Mouse (Mus musculus): Measurements from ENCODE around the gene Fam166b. TPM values are rescaled to one million over a fixed set of nuclear protein-coding genes. Genes with fewer than 3 reads are reported as not detected.

Gene Fam166b
- polyA plus RNA-seq (2015; fragmentation: Nextera tagmentation; extraction: Ambion mirVana) = 0.30 and 0.50 TPM in 2 replicates

GRCm38 (mm10) chr4:43428946-43429345 is at the start of gene Fam166b:
Gene Fam166b (minus strand): TSS chr4:43429134.
- H3K4me1 ChIP-seq (ENCODE audit: insufficient read depth, low read length) = peaks cover 16% of the 10 kb centered on the region
- H3K9me3 ChIP-seq (ENCODE audit: low read length) = no peaks in the 10 kb centered on the region
- WGBS = 7% methylated on average over 10 of the region's 10 CpGs
- peak within 1 kb of the TSS; percentile 40 for H3K4me2 ChIP-seq (replicated peaks; ENCODE audit: low read depth, low read length)
- peak within 1 kb of the TSS; percentile 16 for H3K4me3 ChIP-seq (ENCODE audit: low read length)
- peak within 1 kb of the TSS; percentile 2; the same call in 1 of the 2 replicates for H3K27ac ChIP-seq (ENCODE audit: low read length)
- H3K36me3 ChIP-seq (ENCODE audit: insufficient read depth, low read length) = peaks cover 28% of the 10 kb centered on the region
- peaks cover 22% of the 10 kb centered on the region for H3K27me3 ChIP-seq (ENCODE audit: insufficient read depth, low read length)
- H3K9ac ChIP-seq (replicated peaks; ENCODE audit: low read length) = peak within 1 kb of the TSS; percentile 50
- peak; percentile 50 for ATAC-seq (ENCODE audit: low FRiP score, low TSS enrichment)

DNA sequence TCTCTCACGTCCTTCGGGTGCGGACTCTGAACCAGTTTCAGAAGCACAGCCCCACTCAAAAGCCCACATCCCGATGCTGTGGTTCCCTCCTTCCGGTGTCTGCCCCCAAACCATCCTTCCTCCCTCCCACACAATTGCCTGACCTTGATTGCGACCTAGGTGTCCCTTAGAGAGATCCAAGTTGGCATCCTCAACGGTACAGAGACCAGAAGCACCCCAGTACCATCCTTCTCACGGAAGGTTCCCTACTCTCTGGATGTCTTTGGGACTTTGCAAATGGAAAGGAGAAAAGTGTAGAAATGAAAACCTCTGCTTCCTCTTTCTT is 49.6 kb upstream of the Fam166b start:
- ATAC-seq (ENCODE audit: low FRiP score, low TSS enrichment) = no peak

GRCm38 (mm10) chr4:43477857-43478533 is 49.1 kb upstream of the Fam166b start:
- peak overlapping the region; percentile 51 for H3K4me2 ChIP-seq (replicated peaks; ENCODE audit: low read depth, low read length)
- no peaks in the 10 kb centered on the region for H3K4me1 ChIP-seq (ENCODE audit: insufficient read depth, low read length)
- no peaks in the 10 kb centered on the region for H3K9me3 ChIP-seq (ENCODE audit: low read length)
- H3K36me3 ChIP-seq (ENCODE audit: insufficient read depth, low read length) = no peaks in the 10 kb centered on the region
- WGBS = 14% methylated on average over 11 of the region's 11 CpGs
- H3K27me3 ChIP-seq (ENCODE audit: insufficient read depth, low read length) = no peaks in the 10 kb centered on the region
- ATAC-seq (ENCODE audit: low FRiP score, low TSS enrichment) = peak; percentile 95
- peak overlapping the region; percentile 44; the same call in 1 of the 2 replicates for H3K27ac ChIP-seq (ENCODE audit: low read length)
- H3K4me3 ChIP-seq (ENCODE audit: low read length) = peak overlapping the region; percentile 40
- H3K9ac ChIP-seq (replicated peaks; ENCODE audit: low read length) = peak overlapping the region; percentile 53

More for the DNA sequence above, 49.6 kb upstream of the Fam166b start:
- Histone ChIP-seq H3K27ac (ENCODE audit: low read length) (peak overlapping the region; percentile 44; the same call in 1 of the 2 replicates), H3K4me3 (ENCODE audit: low read length) (peak overlapping the region; percentile 40), H3K9me3 (ENCODE audit: low read length) (no peaks in the 10 kb centered on the region), H3K27me3 (ENCODE audit: insufficient read depth, low read length) (no peaks in the 10 kb centered on the region), H3K4me2 (replicated peaks; ENCODE audit: low read depth, low read length) (peak overlapping the region; percentile 51), H3K4me1 (ENCODE audit: insufficient read depth, low read length) (no peaks in the 10 kb centered on the region), H3K9ac (replicated peaks; ENCODE audit: low read length) (peak overlapping the region; percentile 53), H3K36me3 (ENCODE audit: insufficient read depth, low read length) (no peaks in the 10 kb centered on the region)
- WGBS = 42% methylated on average over 8 of the region's 8 CpGs

- 81% methylated on average over 6 of the region's 6 CpGs for WGBS
- ATAC-seq (ENCODE audit: low FRiP score, low TSS enrichment) = no peak
Measured at GRCm38 (mm10) chr4:43476604-43477003, 47.7 kb upstream of the Fam166b start.

DNA sequence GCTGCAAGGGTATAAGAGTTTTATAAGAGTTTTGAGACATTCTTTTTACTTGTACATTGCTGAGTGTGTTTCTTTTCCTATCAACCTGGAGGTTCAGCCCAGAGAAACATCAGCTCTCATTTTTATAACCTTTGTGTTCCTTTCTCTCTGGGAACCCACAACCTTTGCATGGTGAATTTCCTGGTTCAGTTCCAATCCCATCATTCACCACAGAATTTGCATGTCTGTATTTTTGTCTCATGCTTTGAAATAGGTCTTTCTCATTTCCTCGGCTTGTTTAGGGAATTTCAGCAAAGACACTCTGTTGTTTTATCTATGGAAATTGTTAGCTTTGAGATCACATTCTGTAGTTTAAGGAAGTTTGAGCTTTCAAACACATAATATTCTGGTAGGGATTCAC is 44.7 kb upstream of the Fam166b start:
- ATAC-seq (ENCODE audit: low FRiP score, low TSS enrichment) = no peak
- WGBS = 67% methylated on average over 1 of the region's 1 CpGs

More at GRCm38 (mm10) chr4:43476604-43477003, 47.7 kb upstream of the Fam166b start:
- H3K9me3 ChIP-seq (ENCODE audit: low read length) = no peaks in the 10 kb centered on the region
- H3K36me3 ChIP-seq (ENCODE audit: insufficient read depth, low read length) = no peaks in the 10 kb centered on the region
- no peaks in the 10 kb centered on the region for H3K27me3 ChIP-seq (ENCODE audit: insufficient read depth, low read length)
- no peak overlapping the region for H3K4me3 ChIP-seq (ENCODE audit: low read length)
- H3K27ac ChIP-seq (ENCODE audit: low read length) = no peak overlapping the region
- H3K4me1 ChIP-seq (ENCODE audit: insufficient read depth, low read length) = no peaks in the 10 kb centered on the region
- no peak overlapping the region for H3K4me2 ChIP-seq (replicated peaks; ENCODE audit: low read depth, low read length)
- H3K9ac ChIP-seq (replicated peaks; ENCODE audit: low read length) = no peak overlapping the region

GRCm38 (mm10) chr4:43470301-43470700 is 41.4 kb upstream of the Fam166b start:
- no peak for ATAC-seq (ENCODE audit: low FRiP score, low TSS enrichment)
- no peak overlapping the region for H3K27ac ChIP-seq (ENCODE audit: low read length)
- no peak overlapping the region for H3K4me3 ChIP-seq (ENCODE audit: low read length)
- no peaks in the 10 kb centered on the region for H3K4me1 ChIP-seq (ENCODE audit: insufficient read depth, low read length)
- no peaks in the 10 kb centered on the region for H3K9me3 ChIP-seq (ENCODE audit: low read length)
- H3K9ac ChIP-seq (replicated peaks; ENCODE audit: low read length) = no peak overlapping the region
- WGBS = 89% methylated on average over 10 of the region's 10 CpGs
- no peaks in the 10 kb centered on the region for H3K27me3 ChIP-seq (ENCODE audit: insufficient read depth, low read length)
- H3K4me2 ChIP-seq (replicated peaks; ENCODE audit: low read depth, low read length) = no peak overlapping the region
- H3K36me3 ChIP-seq (ENCODE audit: insufficient read depth, low read length) = no peaks in the 10 kb centered on the region

More for the DNA sequence above, 44.7 kb upstream of the Fam166b start:
- H3K4me1 ChIP-seq (ENCODE audit: insufficient read depth, low read length) = no peaks in the 10 kb centered on the region
- no peaks in the 10 kb centered on the region for H3K27me3 ChIP-seq (ENCODE audit: insufficient read depth, low read length)
- no peak overlapping the region for H3K9ac ChIP-seq (replicated peaks; ENCODE audit: low read length)
- H3K9me3 ChIP-seq (ENCODE audit: low read length) = no peaks in the 10 kb centered on the region
- H3K27ac ChIP-seq (ENCODE audit: low read length) = no peak overlapping the region
- no peak overlapping the region for H3K4me2 ChIP-seq (replicated peaks; ENCODE audit: low read depth, low read length)
- no peaks in the 10 kb centered on the region for H3K36me3 ChIP-seq (ENCODE audit: insufficient read depth, low read length)
- H3K4me3 ChIP-seq (ENCODE audit: low read length) = no peak overlapping the region

DNA sequence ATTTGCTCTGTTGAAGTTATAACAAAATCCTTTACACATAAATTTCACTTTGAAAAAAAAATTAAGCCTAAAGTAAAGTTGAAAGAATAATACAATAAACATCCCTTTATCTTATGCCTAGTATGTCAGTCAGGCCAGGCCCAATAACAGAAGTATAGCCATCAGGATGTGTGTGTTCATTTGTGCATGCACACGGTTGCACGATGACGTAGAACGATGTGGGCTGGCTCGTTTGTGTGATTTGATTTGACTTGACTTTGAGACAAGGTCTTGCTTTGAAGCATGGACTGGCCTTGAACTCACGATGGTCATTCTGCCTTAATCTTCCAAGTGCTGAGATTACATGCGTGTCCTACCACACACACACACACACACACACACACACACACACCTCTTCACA is 37.9 kb upstream of the Fam166b start:
- H3K4me3 ChIP-seq (ENCODE audit: low read length) = no peak overlapping the region
- H3K9me3 ChIP-seq (ENCODE audit: low read length) = no peaks in the 10 kb centered on the region
- no peak overlapping the region for H3K9ac ChIP-seq (replicated peaks; ENCODE audit: low read length)
- H3K36me3 ChIP-seq (ENCODE audit: insufficient read depth, low read length) = no peaks in the 10 kb centered on the region
- H3K27me3 ChIP-seq (ENCODE audit: insufficient read depth, low read length) = no peaks in the 10 kb centered on the region
- ATAC-seq (ENCODE audit: low FRiP score, low TSS enrichment) = no peak
- H3K4me2 ChIP-seq (replicated peaks; ENCODE audit: low read depth, low read length) = no peak overlapping the region
- H3K27ac ChIP-seq (ENCODE audit: low read length) = no peak overlapping the region
- H3K4me1 ChIP-seq (ENCODE audit: insufficient read depth, low read length) = no peaks in the 10 kb centered on the region
- 80% methylated on average over 7 of the region's 7 CpGs for WGBS

- Histone ChIP-seq H3K4me1 (ENCODE audit: insufficient read depth, low read length) (no peaks in the 10 kb centered on the region), H3K9ac (replicated peaks; ENCODE audit: low read length) (no peak overlapping the region), H3K27ac (ENCODE audit: low read length) (no peak overlapping the region), H3K9me3 (ENCODE audit: low read length) (no peaks in the 10 kb centered on the region), H3K27me3 (ENCODE audit: insufficient read depth, low read length) (no peaks in the 10 kb centered on the region), H3K4me3 (ENCODE audit: low read length) (no peak overlapping the region), H3K36me3 (ENCODE audit: insufficient read depth, low read length) (no peaks in the 10 kb centered on the region), H3K4me2 (replicated peaks; ENCODE audit: low read depth, low read length) (no peak overlapping the region)
- ATAC-seq (ENCODE audit: low FRiP score, low TSS enrichment) = no peak
- 86% methylated on average over 6 of the region's 6 CpGs for WGBS
Measured at GRCm38 (mm10) chr4:43465935-43466334, 37.0 kb upstream of the Fam166b start.

GRCm38 (mm10) chr4:43463102-43463501 is 34.2 kb upstream of the Fam166b start:
- H3K9me3 ChIP-seq (ENCODE audit: low read length) = no peaks in the 10 kb centered on the region
- no peak for ATAC-seq (ENCODE audit: low FRiP score, low TSS enrichment)

GRCm38 (mm10) chr4:43457124-43457523 is 28.2 kb upstream of the Fam166b start:
- H3K36me3 ChIP-seq (ENCODE audit: insufficient read depth, low read length) = no peaks in the 10 kb centered on the region
- 19% methylated on average over 8 of the region's 8 CpGs for WGBS
- no peaks in the 10 kb centered on the region for H3K27me3 ChIP-seq (ENCODE audit: insufficient read depth, low read length)
- no peak overlapping the region for H3K9ac ChIP-seq (replicated peaks; ENCODE audit: low read length)
- H3K4me2 ChIP-seq (replicated peaks; ENCODE audit: low read depth, low read length) = no peak overlapping the region
- no peaks in the 10 kb centered on the region for H3K9me3 ChIP-seq (ENCODE audit: low read length)
- ATAC-seq (ENCODE audit: low FRiP score, low TSS enrichment) = peak; percentile 50; the same call in 1 of the 2 replicates
- no peak overlapping the region for H3K4me3 ChIP-seq (ENCODE audit: low read length)
- peaks cover 22% of the 10 kb centered on the region for H3K4me1 ChIP-seq (ENCODE audit: insufficient read depth, low read length)
- H3K27ac ChIP-seq (ENCODE audit: low read length) = no peak overlapping the region

More at GRCm38 (mm10) chr4:43463102-43463501, 34.2 kb upstream of the Fam166b start:
- H3K4me2 ChIP-seq (replicated peaks; ENCODE audit: low read depth, low read length) = no peak overlapping the region
- no peaks in the 10 kb centered on the region for H3K27me3 ChIP-seq (ENCODE audit: insufficient read depth, low read length)
- H3K4me1 ChIP-seq (ENCODE audit: insufficient read depth, low read length) = no peaks in the 10 kb centered on the region
- H3K36me3 ChIP-seq (ENCODE audit: insufficient read depth, low read length) = no peaks in the 10 kb centered on the region
- WGBS = 92% methylated on average over 5 of the region's 5 CpGs
- no peak overlapping the region for H3K27ac ChIP-seq (ENCODE audit: low read length)
- no peak overlapping the region for H3K9ac ChIP-seq (replicated peaks; ENCODE audit: low read length)
- no peak overlapping the region for H3K4me3 ChIP-seq (ENCODE audit: low read length)
